ENCODE assay signal across 10 mouse cellular contexts in genomic region chr5:148325317-148325885, GRCm38 (mm10).
DNase-seq lines count a peak whose midpoint lies in the region; ATAC-seq and TF ChIP-seq lines count a peak whose summit lies in the region.
"Had no signal": no experiment of that assay in that cellular context is flagged by ENCODE, and none has a peak within 500 bp of the region (broad histone marks: within the 10 kb centered on the region; RNA-seq: fewer than 3 reads in every experiment).

No protein-coding gene starts in this region.

- no peaks in the 10 kb centered on the region for H3K4me1 ChIP-seq in hindbrain, embryonic 11.5 days (replicated peaks; ENCODE audit: control insufficient read depth, insufficient read depth, low read length)
- H3K4me1 ChIP-seq in hindbrain, embryonic 13.5 days (replicated peaks) = no peaks in the 10 kb centered on the region
- peaks cover 10 to 19% of the 10 kb centered on the region in 2 experiments for H3K4me1 ChIP-seq in CH12.LX (ENCODE audit: control insufficient read depth in 1 of 2, insufficient read depth in 2 of 2)
- H3K4me1 ChIP-seq in forebrain, embryonic 10.5 days = no peaks in the 10 kb centered on the region
- no peaks in the 10 kb centered on the region for H3K4me1 ChIP-seq in midbrain, embryonic 14.5 days (ENCODE audit: control insufficient read depth, insufficient read depth, low read length)
- H3K4me1 ChIP-seq: embryonic facial prominence, embryonic 13.5 days; midbrain, embryonic 12.5 days had no signal

- H3K36me3 ChIP-seq in hindbrain, embryonic 11.5 days (ENCODE audit: control insufficient read depth, insufficient read depth, low read length) = no peaks in the 10 kb centered on the region
- H3K36me3 ChIP-seq in hindbrain, embryonic 13.5 days = no peaks in the 10 kb centered on the region
- peaks cover 21 to 32% of the 10 kb centered on the region in 2 experiments for H3K36me3 ChIP-seq in CH12.LX (replicated peaks in 1 of 2; ENCODE audit: control insufficient read depth in 1 of 2, insufficient read depth in 1 of 2, low read length in 1 of 2)
- no peaks in the 10 kb centered on the region for H3K36me3 ChIP-seq in forebrain, embryonic 10.5 days (replicated peaks)
- H3K36me3 ChIP-seq in midbrain, embryonic 14.5 days (ENCODE audit: control insufficient read depth, insufficient read depth, low read length) = no peaks in the 10 kb centered on the region
- H3K36me3 ChIP-seq: embryonic facial prominence, embryonic 13.5 days; midbrain, embryonic 12.5 days had no signal

- H3K27me3 ChIP-seq in hindbrain, embryonic 11.5 days (ENCODE audit: control insufficient read depth, insufficient read depth, low read length) = no peaks in the 10 kb centered on the region
- H3K27me3 ChIP-seq in hindbrain, embryonic 13.5 days = no peaks in the 10 kb centered on the region
- H3K27me3 ChIP-seq in CH12.LX (replicated peaks) = no peaks in the 10 kb centered on the region
- no peaks in the 10 kb centered on the region for H3K27me3 ChIP-seq in forebrain, embryonic 10.5 days (ENCODE audit: poor library complexity, severe bottlenecking)
- no peaks in the 10 kb centered on the region for H3K27me3 ChIP-seq in midbrain, embryonic 14.5 days (ENCODE audit: control insufficient read depth, insufficient read depth, low read length)
- H3K27me3 ChIP-seq: embryonic facial prominence, embryonic 13.5 days; midbrain, embryonic 12.5 days had no signal

- 50% methylated on average over 4 of the region's 4 CpGs for WGBS in hindbrain, embryonic 11.5 days
- 54% methylated on average over 4 of the region's 4 CpGs for WGBS in hindbrain, embryonic 13.5 days
- WGBS in forebrain, embryonic 10.5 days = 50% methylated on average over 4 of the region's 4 CpGs
- 44% methylated on average over 4 of the region's 4 CpGs for WGBS in midbrain, embryonic 14.5 days

- H3K9ac ChIP-seq in hindbrain, embryonic 11.5 days (ENCODE audit: low read depth, low read length) = no peak overlapping the region
- H3K9ac ChIP-seq in hindbrain, embryonic 13.5 days = no peak overlapping the region
- H3K9ac ChIP-seq in CH12.LX (ENCODE audit: insufficient read depth, low read depth) = no peak overlapping the region
- H3K9ac ChIP-seq in midbrain, embryonic 14.5 days (replicated peaks; ENCODE audit: low read length) = no peak overlapping the region
- H3K9ac ChIP-seq: embryonic facial prominence, embryonic 13.5 days; midbrain, embryonic 12.5 days had no signal

- H3K79me2 ChIP-seq in CH12.LX (replicated peaks; ENCODE audit: control insufficient read depth, extremely low read depth, insufficient read depth, poor library complexity, severe bottlenecking) = no peaks in the 10 kb centered on the region

- no peaks in the 10 kb centered on the region for H3K9me3 ChIP-seq in hindbrain, embryonic 11.5 days (ENCODE audit: control insufficient read depth, low read length)
- peaks cover 5% of the 10 kb centered on the region; the same call in 1 of the 2 replicates for H3K9me3 ChIP-seq in hindbrain, embryonic 13.5 days
- peaks cover 10% of the 10 kb centered on the region for H3K9me3 ChIP-seq in CH12.LX (replicated peaks; ENCODE audit: low read length)
- no peaks in the 10 kb centered on the region for H3K9me3 ChIP-seq in forebrain, embryonic 10.5 days
- no peaks in the 10 kb centered on the region for H3K9me3 ChIP-seq in midbrain, embryonic 14.5 days (ENCODE audit: control insufficient read depth, low read length)
- H3K9me3 ChIP-seq: embryonic facial prominence, embryonic 13.5 days; midbrain, embryonic 12.5 days had no signal

- no peak for TF ChIP-seq EP300 in CH12.LX (IDR thresholded peaks at IDR 0.05; ENCODE audit: low read length)

- TF ChIP-seq CTCF in CH12.LX (conservative IDR thresholded peaks at IDR 0.05 in 1 of 2, IDR thresholded peaks at IDR 0.05 in 1 of 2; ENCODE audit: low read depth in 2 of 2, low read length in 2 of 2) = peak; percentile 95 to 99

- TF ChIP-seq RAD21 in CH12.LX (IDR thresholded peaks at IDR 0.05; ENCODE audit: low read depth, low read length) = peak; percentile 92

- peak; percentile 19; the same call in 1 of the 2 replicates for ATAC-seq in hindbrain, embryonic 11.5 days (ENCODE audit: low FRiP score)
- no peak for ATAC-seq in hindbrain, embryonic 13.5 days (ENCODE audit: low FRiP score)
- no peak for ATAC-seq in midbrain, embryonic 14.5 days (ENCODE audit: low FRiP score, low TSS enrichment)

- peak; percentile 77 for DNase-seq in hindbrain, embryonic 11.5 days (ENCODE audit: low spot score)
- peak; percentile 73 for DNase-seq in CH12.LX (ENCODE audit: extremely low read depth)
- peak; percentile 31 for DNase-seq in c-Kit-negative CD71-positive TER-119-positive erythroid progenitor cells, embryonic 14.5 days (ENCODE audit: low read depth, low spot score)
- peak; percentile 44 for DNase-seq in forebrain, embryonic 10.5 days (ENCODE audit: extremely low spot score, low spot score)
- DNase-seq in kidney, postnatal 4 days = peak; percentile 68 to 72
- DNase-seq in midbrain, embryonic 14.5 days = peak; percentile 78
- DNase-seq in thymus, postnatal 25 days = peak; percentile 44

- no peak overlapping the region for H3K4me3 ChIP-seq in hindbrain, embryonic 11.5 days (ENCODE audit: low read depth, low read length)
- no peak overlapping the region for H3K4me3 ChIP-seq in hindbrain, embryonic 13.5 days
- no peak overlapping the region for H3K4me3 ChIP-seq in CH12.LX (replicated peaks in 1 of 3; ENCODE audit: low read depth in 2 of 3, low read length in 2 of 3, poor library complexity in 1 of 3)
- H3K4me3 ChIP-seq in forebrain, embryonic 10.5 days = no peak overlapping the region
- no peak overlapping the region for H3K4me3 ChIP-seq in midbrain, embryonic 14.5 days (replicated peaks; ENCODE audit: low read depth, low read length)
- H3K4me3 ChIP-seq: embryonic facial prominence, embryonic 13.5 days; midbrain, embryonic 12.5 days had no signal

- TF ChIP-seq POLR2A in CH12.LX (IDR thresholded peaks at IDR 0.05; ENCODE audit: low read depth, low read length) = no peak

- in situ Hi-C loops in CH12.LX (cut with MboI; ENCODE audit: low pct_ligation_motif_present, low pct_unique_long_range_greater_than_20kb, low sequenced_read_pairs) = loop anchor here (25.0 kb wide), 1 partner anchor 462 kb away; no protein-coding TSS in a partner anchor

- H3K27ac ChIP-seq in hindbrain, embryonic 11.5 days (ENCODE audit: low read depth, low read length) = no peak overlapping the region
- no peak overlapping the region for H3K27ac ChIP-seq in hindbrain, embryonic 13.5 days
- no peak overlapping the region for H3K27ac ChIP-seq in CH12.LX (ENCODE audit: insufficient read depth, low read depth)
- no peak overlapping the region for H3K27ac ChIP-seq in forebrain, embryonic 10.5 days
- H3K27ac ChIP-seq in midbrain, embryonic 14.5 days (replicated peaks; ENCODE audit: low read depth, low read length) = no peak overlapping the region
- H3K27ac ChIP-seq: embryonic facial prominence, embryonic 13.5 days; midbrain, embryonic 12.5 days had no signal

- dilution Hi-C loops in CH12.LX (cut with MboI; ENCODE audit: extremely low pct_ligation_motif_present, extremely low pct_unique_long_range_greater_than_20kb, low sequenced_read_pairs) = no loop called here

- H3K4me2 ChIP-seq in hindbrain, embryonic 11.5 days (replicated peaks; ENCODE audit: low read depth, low read length) = no peak overlapping the region
- H3K4me2 ChIP-seq in hindbrain, embryonic 13.5 days = no peak overlapping the region
- no peak overlapping the region for H3K4me2 ChIP-seq in CH12.LX (ENCODE audit: insufficient read depth, low read depth, poor library complexity, severe bottlenecking)
- H3K4me2 ChIP-seq in midbrain, embryonic 14.5 days (ENCODE audit: low read length) = no peak overlapping the region
- H3K4me2 ChIP-seq: embryonic facial prominence, embryonic 13.5 days; midbrain, embryonic 12.5 days had no signal

TF ChIP-seq in CH12.LX, 34 proteins besides CTCF, POLR2A, EP300 and RAD21:
- TF ChIP-seq NELFE (IDR thresholded peaks at IDR 0.05; ENCODE audit: low read depth, low read length) (peak; percentile 49; the same call in 1 of the 2 replicates), TCF12 (IDR thresholded peaks at IDR 0.05; ENCODE audit: low read depth, low read length) (no peak), ZC3H11A (IDR thresholded peaks at IDR 0.05; ENCODE audit: low read depth, low read length) (peak; percentile 87), SMC3 (IDR thresholded peaks at IDR 0.05; ENCODE audit: low read depth, low read length) (peak; percentile 94), IRF4 (IDR thresholded peaks at IDR 0.05; ENCODE audit: low read depth, low read length) (peak; percentile 21; the same call in 1 of the 2 replicates), MAFK (IDR thresholded peaks at IDR 0.05; ENCODE audit: insufficient replicate concordance, low read length) (0 out of 2 replicates have a peak, but pooled peaks have one; percentile 13), SIN3A (IDR thresholded peaks at IDR 0.05; ENCODE audit: low read length) (no peak)
